Mouse (Mus musculus) small intestine, adult 2 months (tissue): ENCODE measurements around the gene Rdx.

Source experiments
- CTCF ChIP-seq: fragments of 200-500 bp; IDR thresholded peaks from 2 replicates; pipeline ENCODE4 v1.5.1; 2012; ENCODE audit warnings: low read depth, mild to moderate bottlenecking, control low read depth, inconsistent platforms, low read length, moderate library complexity, mixed read lengths; ENCODE audit not compliant: insufficient replicate concordance, insufficient read length; ENCODE audit errors: extremely low read depth
- POLR2A ChIP-seq: fragments of 200-500 bp; IDR thresholded peaks from 2 replicates; pipeline ENCODE4 v1.6.1; 2012; ENCODE audit warnings: low read depth, mild to moderate bottlenecking, control low read depth, inconsistent platforms, low read length, moderate library complexity

DNA sequence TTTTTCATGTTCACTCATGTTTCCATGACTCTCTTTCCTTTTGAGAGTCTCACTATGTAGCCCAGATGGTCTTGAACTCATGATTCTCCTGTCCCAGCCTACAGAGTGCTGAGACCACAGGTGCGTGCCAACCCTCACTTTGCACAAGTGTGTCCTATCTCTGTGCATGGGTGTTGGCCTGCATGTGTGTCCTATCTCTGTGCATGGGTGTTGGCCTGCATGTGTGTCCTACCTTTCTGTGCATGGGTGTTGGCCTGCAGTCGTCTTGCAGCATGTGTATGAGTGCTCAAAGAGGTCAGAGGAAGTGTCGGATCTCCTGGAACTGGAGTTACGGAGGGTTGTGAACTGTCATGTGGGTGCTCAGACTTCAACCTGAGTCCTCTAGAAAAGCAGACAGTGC lies 72.2 kb downstream of the Rdx start:
- TF ChIP-seq CTCF = no peak
- TF ChIP-seq POLR2A = no peak
